Mouse (Mus musculus): Measurements from ENCODE around the gene Spout1.

Spout1 gene

GRCm38 (mm10) chr2:30177700-30178675, at the start of gene Spout1:
Gene Spout1 (minus strand): TSS chr2:30178459.
- H3K36me3 ChIP-seq (ENCODE audit: control insufficient read depth, insufficient read depth, low read length, poor library complexity, severe bottlenecking) = peaks cover 5% of the 10 kb centered on the region
- peak; percentile 97 for DNase-seq (ENCODE audit: low read depth, low spot score)
- H3K27me3 ChIP-seq (ENCODE audit: control insufficient read depth, insufficient read depth, low read length, poor library complexity, severe bottlenecking) = no peaks in the 10 kb centered on the region

GRCm38 (mm10) chr2:30216293-30216692, 38.0 kb upstream of the Spout1 start:
- Histone ChIP-seq H3K27me3 (ENCODE audit: control insufficient read depth, insufficient read depth, low read length, poor library complexity, severe bottlenecking) (no peaks in the 10 kb centered on the region), H3K36me3 (ENCODE audit: control insufficient read depth, insufficient read depth, low read length, poor library complexity, severe bottlenecking) (no peaks in the 10 kb centered on the region)
- no peak for DNase-seq (ENCODE audit: low read depth, low spot score)

- Histone ChIP-seq H3K36me3 (ENCODE audit: control insufficient read depth, insufficient read depth, low read length, poor library complexity, severe bottlenecking) (no peaks in the 10 kb centered on the region), H3K27me3 (ENCODE audit: control insufficient read depth, insufficient read depth, low read length, poor library complexity, severe bottlenecking) (no peaks in the 10 kb centered on the region)
- DNase-seq (ENCODE audit: low read depth, low spot score) = no peak
Observed at GRCm38 (mm10) chr2:30215493-30215892, 37.2 kb upstream of the Spout1 start.

GRCm38 (mm10) chr2:30214745-30215144, 36.5 kb upstream of the Spout1 start:
- Histone ChIP-seq H3K36me3 (ENCODE audit: control insufficient read depth, insufficient read depth, low read length, poor library complexity, severe bottlenecking) (no peaks in the 10 kb centered on the region), H3K27me3 (ENCODE audit: control insufficient read depth, insufficient read depth, low read length, poor library complexity, severe bottlenecking) (no peaks in the 10 kb centered on the region)
- no peak for DNase-seq (ENCODE audit: low read depth, low spot score)

GRCm38 (mm10) chr2:30212951-30213350, 34.7 kb upstream of the Spout1 start:
- no peak for DNase-seq (ENCODE audit: low read depth, low spot score)
- no peaks in the 10 kb centered on the region for H3K36me3 ChIP-seq (ENCODE audit: control insufficient read depth, insufficient read depth, low read length, poor library complexity, severe bottlenecking)
- no peaks in the 10 kb centered on the region for H3K27me3 ChIP-seq (ENCODE audit: control insufficient read depth, insufficient read depth, low read length, poor library complexity, severe bottlenecking)

GRCm38 (mm10) chr2:30212169-30212545, 33.9 kb upstream of the Spout1 start:
- Histone ChIP-seq H3K36me3 (ENCODE audit: control insufficient read depth, insufficient read depth, low read length, poor library complexity, severe bottlenecking) (no peaks in the 10 kb centered on the region), H3K27me3 (ENCODE audit: control insufficient read depth, insufficient read depth, low read length, poor library complexity, severe bottlenecking) (no peaks in the 10 kb centered on the region)
- no peak for DNase-seq (ENCODE audit: low read depth, low spot score)

- Histone ChIP-seq H3K36me3 (ENCODE audit: control insufficient read depth, insufficient read depth, low read length, poor library complexity, severe bottlenecking) (no peaks in the 10 kb centered on the region), H3K27me3 (ENCODE audit: control insufficient read depth, insufficient read depth, low read length, poor library complexity, severe bottlenecking) (no peaks in the 10 kb centered on the region)
- no peak for DNase-seq (ENCODE audit: low read depth, low spot score)
Observed at GRCm38 (mm10) chr2:30211408-30212168, 33.3 kb upstream of the Spout1 start.

- Histone ChIP-seq H3K27me3 (ENCODE audit: control insufficient read depth, insufficient read depth, low read length, poor library complexity, severe bottlenecking) (no peaks in the 10 kb centered on the region), H3K36me3 (ENCODE audit: control insufficient read depth, insufficient read depth, low read length, poor library complexity, severe bottlenecking) (no peaks in the 10 kb centered on the region)
- DNase-seq (ENCODE audit: low read depth, low spot score) = no peak
Observed at GRCm38 (mm10) chr2:30207886-30208285, 29.6 kb upstream of the Spout1 start.

GRCm38 (mm10) chr2:30207401-30207800, 29.1 kb upstream of the Spout1 start:
- H3K27me3 ChIP-seq (ENCODE audit: control insufficient read depth, insufficient read depth, low read length, poor library complexity, severe bottlenecking) = no peaks in the 10 kb centered on the region
- DNase-seq (ENCODE audit: low read depth, low spot score) = no peak
- no peaks in the 10 kb centered on the region for H3K36me3 ChIP-seq (ENCODE audit: control insufficient read depth, insufficient read depth, low read length, poor library complexity, severe bottlenecking)

- peak; percentile 97 for DNase-seq (ENCODE audit: low read depth, low spot score)
Observed at GRCm38 (mm10) chr2:30205629-30206357, 27.5 kb upstream of the Spout1 start, which contains the start of gene Kyat1. Gene Kyat1 (minus strand): TSS chr2:30205847.

GRCm38 (mm10) chr2:30205255-30205628, 27.0 kb upstream of the Spout1 start:
- no peaks in the 10 kb centered on the region for H3K36me3 ChIP-seq (ENCODE audit: control insufficient read depth, insufficient read depth, low read length, poor library complexity, severe bottlenecking)
- no peaks in the 10 kb centered on the region for H3K27me3 ChIP-seq (ENCODE audit: control insufficient read depth, insufficient read depth, low read length, poor library complexity, severe bottlenecking)
- DNase-seq (ENCODE audit: low read depth, low spot score) = no peak

More at GRCm38 (mm10) chr2:30205629-30206357, 27.5 kb upstream of the Spout1 start, which contains the start of gene Kyat1:
- Histone ChIP-seq H3K36me3 (ENCODE audit: control insufficient read depth, insufficient read depth, low read length, poor library complexity, severe bottlenecking) (no peaks in the 10 kb centered on the region), H3K27me3 (ENCODE audit: control insufficient read depth, insufficient read depth, low read length, poor library complexity, severe bottlenecking) (no peaks in the 10 kb centered on the region)

GRCm38 (mm10) chr2:30203439-30203838, 25.2 kb upstream of the Spout1 start:
- H3K27me3 ChIP-seq (ENCODE audit: control insufficient read depth, insufficient read depth, low read length, poor library complexity, severe bottlenecking) = no peaks in the 10 kb centered on the region
- no peaks in the 10 kb centered on the region for H3K36me3 ChIP-seq (ENCODE audit: control insufficient read depth, insufficient read depth, low read length, poor library complexity, severe bottlenecking)
- DNase-seq (ENCODE audit: low read depth, low spot score) = peak; percentile 73

GRCm38 (mm10) chr2:30200388-30200925, 22.2 kb upstream of the Spout1 start:
- no peak for DNase-seq (ENCODE audit: low read depth, low spot score)
- H3K36me3 ChIP-seq (ENCODE audit: control insufficient read depth, insufficient read depth, low read length, poor library complexity, severe bottlenecking) = no peaks in the 10 kb centered on the region
- H3K27me3 ChIP-seq (ENCODE audit: control insufficient read depth, insufficient read depth, low read length, poor library complexity, severe bottlenecking) = no peaks in the 10 kb centered on the region

- Histone ChIP-seq H3K27me3 (ENCODE audit: control insufficient read depth, insufficient read depth, low read length, poor library complexity, severe bottlenecking) (no peaks in the 10 kb centered on the region), H3K36me3 (ENCODE audit: control insufficient read depth, insufficient read depth, low read length, poor library complexity, severe bottlenecking) (no peaks in the 10 kb centered on the region)
- no peak for DNase-seq (ENCODE audit: low read depth, low spot score)
Observed at GRCm38 (mm10) chr2:30199984-30200383, 21.7 kb upstream of the Spout1 start.

Measured in splenic B cell, adult 2 months (primary cell).